Mouse (Mus musculus) heart, embryonic 12.5 days (tissue): ENCODE measurements around the gene Aqp11. TPM values are rescaled to one million over a fixed set of nuclear protein-coding genes. Genes with fewer than 3 reads are reported as not detected.

Experiments used
- ATAC-seq: fragments of 200-750 bp; cut with Nextera tagmentation; 2 replicates; pipeline ENCODE4 v1.8.0; 2017; ENCODE audit warnings: moderate TSS enrichment, moderate library complexity; ENCODE audit not compliant: insufficient number of reproducible peaks, low FRiP score
- H3K27ac ChIP-seq: fragments of 300-500 bp; sonication (generic); 2 replicates; pipeline ENCODE4 v1.5.1; 2016; ENCODE audit warnings: mild to moderate bottlenecking, moderate library complexity; ENCODE audit not compliant: poor library complexity, severe bottlenecking
- H3K27me3 ChIP-seq: fragments of 300-500 bp; sonication (generic); replicated peaks from 2 replicates; pipeline ENCODE4 v1.6.1; 2016; ENCODE audit warnings: mild to moderate bottlenecking, moderate library complexity
- H3K36me3 ChIP-seq: fragments of 300-500 bp; sonication (generic); 2 replicates; pipeline ENCODE4 v1.6.1; 2016; ENCODE audit warnings: mild to moderate bottlenecking, moderate library complexity
- H3K4me1 ChIP-seq: fragments of 300-500 bp; sonication (generic); replicated peaks from 2 replicates; pipeline ENCODE4 v1.6.1; 2016; ENCODE audit warnings: mild to moderate bottlenecking
- H3K4me2 ChIP-seq: fragments of 300-500 bp; sonication (generic); 2 replicates; pipeline ENCODE4 v1.6.1; 2016; ENCODE audit warnings: mild to moderate bottlenecking, moderate library complexity
- H3K4me3 ChIP-seq: fragments of 300-500 bp; sonication (generic); 2 replicates; pipeline ENCODE4 v1.5.1; 2016; ENCODE audit warnings: mild to moderate bottlenecking
- H3K9ac ChIP-seq: fragments of 300-500 bp; sonication (generic); 2 replicates; pipeline ENCODE4 v1.6.1; 2016; ENCODE audit warnings: mild to moderate bottlenecking, moderate library complexity
- H3K9me3 ChIP-seq: fragments of 300-500 bp; sonication (generic); replicated peaks from 2 replicates; pipeline ENCODE4 v1.6.1; 2016; ENCODE audit warnings: mild to moderate bottlenecking, moderate library complexity
- WGBS: fragments of 180-500 bp; shearing (Covaris S2); methylation state at CpG from one replicate; pipeline ENCODE4 v1.1.7; 2016; 5-methylcytosine and 5-hydroxymethylcytosine counted together
- polyA plus RNA-seq: library from polyadenylated mRNA; unstranded; fragments of >200 nt; fragmentation: Nextera tagmentation; extraction: Ambion mirVana; gene quantifications from 2 replicates; pipeline ENCODE4 v1.2.1, GENCODE M21; 2016

Gene Aqp11
- polyA plus RNA-seq, 1 experiment from 2014 or later = 2.5 TPM

GRCm38 (mm10) chr7:97700173-97700572, 37.9 kb downstream of the Aqp11 start:
- WGBS = 91% methylated on average over 4 of the region's 4 CpGs

DNA sequence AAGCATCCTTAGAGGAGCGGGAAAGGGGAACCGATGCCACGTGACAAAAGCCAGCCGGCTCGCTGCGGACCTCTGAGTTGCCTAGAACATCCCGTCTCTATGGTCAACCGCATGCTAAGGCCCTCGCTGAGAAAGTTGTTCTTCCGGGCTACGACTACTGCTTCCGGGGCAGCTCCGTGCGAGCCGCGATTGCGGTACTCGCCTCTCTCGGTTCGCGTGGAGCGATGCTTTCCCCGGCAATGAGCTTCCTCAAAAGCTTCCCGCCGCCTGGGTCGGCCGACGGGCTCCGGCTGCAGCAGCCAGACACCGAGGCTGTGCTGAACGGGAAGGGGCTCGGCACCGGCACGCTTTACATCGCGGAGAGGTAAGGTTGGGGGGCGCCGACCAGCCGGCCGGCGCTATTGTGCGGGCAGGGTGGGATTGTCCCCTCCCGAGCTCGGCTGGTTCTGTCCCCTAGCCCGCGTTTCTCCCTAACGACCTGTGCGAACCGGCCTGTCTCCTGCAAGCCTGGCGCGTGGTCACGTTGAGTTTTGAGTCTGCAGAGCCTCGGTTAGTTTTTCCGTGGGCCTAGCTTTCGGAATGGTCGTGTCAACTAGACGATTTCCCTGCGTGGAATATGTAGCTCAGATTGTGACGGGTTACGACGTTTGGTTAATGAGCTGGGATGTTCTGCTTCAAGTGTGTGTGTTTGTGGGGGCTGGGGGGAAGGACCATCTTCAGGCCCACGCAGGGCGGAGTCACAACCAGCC, 41.4 kb downstream of the Aqp11 start, which contains the start of gene Clns1a:
Clns1a (plus strand) TSS at position 129 of the 749 bp plus-strand sequence.
- H3K27ac ChIP-seq = peak within 1 kb of the TSS; percentile 18; the same call in 1 of the 2 replicates
- H3K27me3 ChIP-seq = no peaks in the 10 kb centered on the region
- H3K9ac ChIP-seq = peak within 1 kb of the TSS; percentile 88
- peak within 1 kb of the TSS; percentile 88 for H3K4me2 ChIP-seq
- H3K4me1 ChIP-seq = peaks cover 7% of the 10 kb centered on the region; the same call in 1 of the 2 replicates
- H3K9me3 ChIP-seq = no peaks in the 10 kb centered on the region; the same call in 1 of the 2 replicates
- under 1% methylated on average over 63 of the region's 63 CpGs for WGBS
- peaks cover 20% of the 10 kb centered on the region for H3K36me3 ChIP-seq
- peak within 1 kb of the TSS; percentile 81 for H3K4me3 ChIP-seq
- ATAC-seq = peak; percentile 93

More at GRCm38 (mm10) chr7:97700173-97700572, 37.9 kb downstream of the Aqp11 start:
- Histone ChIP-seq H3K9ac (no peak overlapping the region), H3K4me2 (no peak overlapping the region), H3K27ac (no peak overlapping the region), H3K4me3 (no peak overlapping the region), H3K4me1 (peaks cover 7% of the 10 kb centered on the region; the same call in 1 of the 2 replicates), H3K27me3 (no peaks in the 10 kb centered on the region), H3K9me3 (no peaks in the 10 kb centered on the region; the same call in 1 of the 2 replicates), H3K36me3 (peaks cover 20% of the 10 kb centered on the region)
- no peak for ATAC-seq

DNA sequence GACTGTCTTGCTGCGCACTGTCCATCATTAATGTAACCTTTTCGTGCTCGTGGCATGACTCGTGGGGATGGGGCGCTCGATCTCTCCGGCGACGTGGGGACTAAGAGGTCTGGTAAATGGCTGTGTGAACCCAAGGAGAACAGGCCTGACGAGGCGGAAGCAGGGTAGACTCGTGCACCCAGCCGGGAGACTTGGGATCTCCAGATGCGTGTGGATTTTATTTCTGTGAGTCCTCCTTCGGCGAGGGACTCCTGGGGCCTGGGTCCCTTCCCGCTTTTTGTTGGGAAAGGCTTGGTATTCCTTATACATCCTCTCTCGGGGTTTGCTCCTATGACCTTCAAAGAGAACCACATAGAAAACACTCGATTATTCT, 42.0 kb downstream of the Aqp11 start:
- peaks cover 7% of the 10 kb centered on the region; the same call in 1 of the 2 replicates for H3K4me1 ChIP-seq
- ATAC-seq = peak; percentile 49
- H3K9me3 ChIP-seq = no peaks in the 10 kb centered on the region; the same call in 1 of the 2 replicates
- H3K4me2 ChIP-seq = peak overlapping the region; percentile 88
- H3K36me3 ChIP-seq = peaks cover 20% of the 10 kb centered on the region
- H3K9ac ChIP-seq = peak overlapping the region; percentile 88
- no peak overlapping the region for H3K27ac ChIP-seq
- 36% methylated on average over 19 of the region's 19 CpGs for WGBS
- no peaks in the 10 kb centered on the region for H3K27me3 ChIP-seq
- peak overlapping the region; percentile 81 for H3K4me3 ChIP-seq

DNA sequence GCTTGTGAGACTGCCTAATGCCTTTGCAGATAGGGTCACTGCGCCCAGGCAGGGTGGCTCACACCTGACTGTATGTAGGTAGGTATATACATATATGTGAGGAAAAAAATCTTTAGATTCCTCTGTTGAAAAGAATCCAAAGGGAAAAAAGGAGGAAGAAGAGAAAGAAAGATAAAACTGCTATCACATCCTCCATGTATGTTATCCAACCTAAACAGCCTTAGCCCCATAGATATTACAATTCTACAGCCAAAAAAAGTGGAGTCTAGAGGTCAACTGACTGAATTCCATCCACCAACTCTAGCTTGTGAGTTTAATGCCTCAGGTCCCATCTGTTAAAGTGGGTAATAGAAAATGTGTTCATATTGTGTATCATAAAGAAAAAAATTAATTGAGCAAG, 42.6 kb downstream of the Aqp11 start:
- no peak overlapping the region for H3K4me3 ChIP-seq
- H3K27me3 ChIP-seq = no peaks in the 10 kb centered on the region
- no peak for ATAC-seq
- WGBS = 89% methylated on average over 1 of the region's 1 CpGs
- H3K27ac ChIP-seq = no peak overlapping the region
- no peak overlapping the region for H3K4me2 ChIP-seq
- no peaks in the 10 kb centered on the region; the same call in 1 of the 2 replicates for H3K9me3 ChIP-seq
- H3K4me1 ChIP-seq = peaks cover 7% of the 10 kb centered on the region; the same call in 1 of the 2 replicates
- H3K36me3 ChIP-seq = peaks cover 20% of the 10 kb centered on the region
- H3K9ac ChIP-seq = no peak overlapping the region

- Histone ChIP-seq H3K27me3 (no peaks in the 10 kb centered on the region), H3K4me2 (no peak overlapping the region), H3K4me1 (no peaks in the 10 kb centered on the region), H3K36me3 (peaks cover 29% of the 10 kb centered on the region), H3K9me3 (no peaks in the 10 kb centered on the region), H3K27ac (no peak overlapping the region), H3K4me3 (no peak overlapping the region), H3K9ac (no peak overlapping the region)
- 82% methylated on average over 2 of the region's 2 CpGs for WGBS
- no peak for ATAC-seq
Observed at GRCm38 (mm10) chr7:97687831-97688230, 50.3 kb downstream of the Aqp11 start.

- Histone ChIP-seq H3K4me2 (no peak overlapping the region), H3K4me1 (no peaks in the 10 kb centered on the region), H3K27ac (no peak overlapping the region), H3K27me3 (no peaks in the 10 kb centered on the region), H3K9me3 (no peaks in the 10 kb centered on the region), H3K4me3 (no peak overlapping the region), H3K36me3 (peaks cover 50% of the 10 kb centered on the region), H3K9ac (no peak overlapping the region)
- WGBS = 20% methylated on average over 1 of the region's 1 CpGs
- no peak for ATAC-seq
Observed at GRCm38 (mm10) chr7:97679239-97679638, 58.9 kb downstream of the Aqp11 start.

Other genes starting within 250 kb of the Aqp11 start
- 32.9 and 33.0 TPM in 2 replicates for gene Aamdc, start 158.8 kb downstream of the Aqp11 start, polyA plus RNA-seq
- 15.7 and 16.4 TPM in 2 replicates for gene Rsf1, start 158.4 kb downstream of the Aqp11 start, polyA plus RNA-seq
- gene Clns1a, start 41.7 kb downstream of the Aqp11 start, polyA plus RNA-seq = 103 and 106 TPM in 2 replicates
- gene Pak1, start 50.3 kb upstream of the Aqp11 start, polyA plus RNA-seq = 5.7 TPM in 2 replicates
- not detected in 2 replicates for gene Gdpd4, start 181.7 kb upstream of the Aqp11 start, polyA plus RNA-seq